Mouse (Mus musculus) adipose tissue, adult 10 weeks (tissue): ENCODE measurements around the gene Dpy19l2. TPM values are rescaled to one million over a fixed set of nuclear protein-coding genes. Genes with fewer than 3 reads are reported as not detected.

ENCODE experiments used
- polyA plus RNA-seq: library from polyadenylated mRNA; stranded (reverse); fragments of 350-450 nt; fragmentation: Illumina TruSeq; extraction: RNeasy Lipid Tissue Mini Kit (QIAGEN cat#74804); gene quantifications from one replicate; pipeline ENCODE4 v1.2.3, GENCODE M21; 2014; ENCODE audit warnings: low read depth, low replicate concordance

Dpy19l2 gene
- polyA plus RNA-seq = 2.3 TPM

DNA sequence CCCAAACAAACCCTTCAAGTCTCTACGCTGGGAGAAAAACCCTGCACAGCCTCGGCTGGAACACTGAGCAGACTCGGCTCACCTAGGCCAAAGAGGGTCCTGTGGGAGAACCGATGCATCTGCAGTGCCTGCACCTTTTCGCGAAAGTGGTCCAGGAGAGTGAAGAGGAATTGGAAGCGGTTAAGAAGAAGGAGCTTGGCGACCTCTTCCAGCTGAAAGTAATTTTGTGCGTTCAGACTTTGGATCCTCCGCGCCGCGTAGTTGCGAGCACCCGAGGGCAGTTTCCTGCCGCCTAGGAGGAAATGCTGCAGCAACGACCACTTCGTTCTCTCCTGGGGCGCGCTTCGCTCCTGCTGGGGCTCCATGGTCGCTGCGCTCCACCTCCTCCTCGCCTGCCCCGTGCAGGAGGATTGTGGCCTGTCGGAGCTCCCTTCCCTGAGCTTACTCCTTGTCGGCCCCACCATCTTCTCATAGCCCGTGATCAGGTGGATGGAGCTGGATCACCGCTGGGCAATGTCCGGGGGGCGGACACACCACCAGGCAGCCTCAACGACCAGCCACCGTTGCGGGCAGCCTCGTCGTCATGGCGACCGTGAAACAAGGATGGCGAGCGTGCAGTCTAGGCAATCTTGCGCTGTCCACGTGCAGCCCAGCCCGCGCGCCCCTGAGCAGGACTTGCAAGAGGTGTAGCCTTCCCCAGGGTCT is at the start of gene Dpy19l2:
Dpy19l2 (minus strand) TSS at position 594 of the 705 bp plus-strand sequence.

DNA sequence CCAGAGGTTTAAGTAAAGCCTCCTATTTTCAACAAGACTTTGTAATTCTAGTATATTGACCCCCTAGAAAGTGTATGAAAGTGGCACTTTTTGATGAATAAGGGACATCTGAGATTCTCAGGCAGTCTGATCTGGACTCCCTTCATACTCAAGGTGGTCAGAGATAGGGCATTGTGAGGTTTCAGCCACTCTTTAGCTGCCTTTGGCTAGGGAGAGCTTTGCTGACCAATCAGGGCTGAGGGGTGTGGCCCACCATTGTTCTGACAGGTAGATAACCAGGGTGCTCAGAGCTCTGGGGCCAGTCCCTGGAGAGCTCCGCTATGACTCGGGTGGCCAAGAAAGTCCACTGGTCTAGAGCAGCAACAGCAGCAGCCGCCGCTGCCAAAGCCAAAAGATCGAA is 71.2 kb downstream of the Dpy19l2 start, which contains the start of gene Cypt4:
Cypt4 (plus strand) TSS at position 301 of the 400 bp plus-strand sequence.

Other genes starting within 250 kb of the Dpy19l2 start
- gene Dpy19l1, start 193.2 kb downstream of the Dpy19l2 start, polyA plus RNA-seq = 11.4 TPM
- gene Cypt4, start 71.1 kb downstream of the Dpy19l2 start, polyA plus RNA-seq = 8.2 TPM
- not detected for gene Tbx20, start 78.0 kb upstream of the Dpy19l2 start, polyA plus RNA-seq